8 mouse cellular contexts compared by ENCODE assay signal in the genomic region with DNA sequence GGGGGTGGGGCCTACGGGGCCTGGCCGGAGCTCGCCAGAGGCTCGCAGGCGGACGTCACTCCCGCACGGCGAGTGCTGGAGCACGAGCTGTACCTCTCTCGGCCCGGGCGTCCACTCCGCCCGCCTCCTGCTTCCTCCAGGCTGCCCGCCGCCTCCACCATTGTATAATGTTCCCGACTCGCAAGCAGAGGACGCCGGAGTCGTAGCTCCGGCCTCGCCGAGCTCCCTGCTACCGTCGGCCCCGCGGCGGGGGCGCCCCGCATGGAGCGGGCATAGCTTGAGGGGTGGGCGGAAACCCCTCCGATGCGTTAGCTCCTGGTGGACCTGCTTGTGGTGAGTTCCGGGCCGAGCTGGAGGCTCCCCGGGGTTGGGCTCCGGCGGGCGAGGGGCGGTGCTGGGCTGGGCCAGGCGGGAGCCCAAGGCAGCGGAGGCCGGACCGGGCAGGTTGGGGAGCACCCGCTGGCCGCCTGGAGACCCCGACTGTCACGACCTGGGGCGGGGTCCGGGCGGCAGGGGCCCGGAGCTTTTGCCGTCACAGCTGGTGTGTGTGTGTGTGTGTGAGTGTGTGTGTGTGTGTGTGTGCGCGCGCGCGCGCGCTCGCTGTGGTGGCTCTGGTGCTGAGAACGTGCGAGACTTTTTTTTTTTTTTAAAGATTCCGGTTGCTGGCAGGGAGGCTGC.
DNase-seq lines count a peak whose midpoint lies in the region; ATAC-seq lines count a peak whose summit lies in the region.

No protein-coding gene starts in this region.

- DNase-seq in retina, adult 2 months (ENCODE audit: low read depth, low spot score) = peak; percentile 30
- DNase-seq in retina, postnatal 1 day = no peak
- DNase-seq in gastrocnemius, postnatal 36 days = peak; percentile 50 to 86
- peak; percentile 89 for DNase-seq in kidney, postnatal 14 days
- peak; percentile 77 to 78 for DNase-seq in right cerebral cortex, postnatal 10 days (ENCODE audit: low spot score in 2 of 2)
- DNase-seq in urinary bladder, postnatal 14 days (ENCODE audit: low spot score) = peak; percentile 79

- intact Hi-C loops in gastrocnemius, postnatal 36 days (cut with DNase I) = loop anchor here (5.0 to 10.0 kb wide), 2 partner anchors 90 to 387 kb away; a partner anchor contains a TSS

- ATAC-seq in common myeloid progenitor, adult 5-6 weeks (replicated peaks; ENCODE audit: low read depth, poor library complexity, severe bottlenecking) = peak; percentile 60
- ATAC-seq in megakaryocyte, adult 5-6 weeks (ENCODE audit: poor library complexity, severe bottlenecking) = peak; percentile 39
